Mouse (Mus musculus) adipose tissue, adult 10 weeks (tissue): ENCODE measurements around the gene Crnn. TPM values are rescaled to one million over a fixed set of nuclear protein-coding genes. Genes with fewer than 3 reads are reported as not detected.

Experiments used
- polyA plus RNA-seq: library from polyadenylated mRNA; stranded (reverse); fragments of 350-450 nt; fragmentation: Illumina TruSeq; extraction: RNeasy Lipid Tissue Mini Kit (QIAGEN cat#74804); gene quantifications from one replicate; pipeline ENCODE4 v1.2.3, GENCODE M21; 2014; ENCODE audit warnings: low read depth, low replicate concordance

Gene Crnn
- polyA plus RNA-seq = not detected

DNA sequence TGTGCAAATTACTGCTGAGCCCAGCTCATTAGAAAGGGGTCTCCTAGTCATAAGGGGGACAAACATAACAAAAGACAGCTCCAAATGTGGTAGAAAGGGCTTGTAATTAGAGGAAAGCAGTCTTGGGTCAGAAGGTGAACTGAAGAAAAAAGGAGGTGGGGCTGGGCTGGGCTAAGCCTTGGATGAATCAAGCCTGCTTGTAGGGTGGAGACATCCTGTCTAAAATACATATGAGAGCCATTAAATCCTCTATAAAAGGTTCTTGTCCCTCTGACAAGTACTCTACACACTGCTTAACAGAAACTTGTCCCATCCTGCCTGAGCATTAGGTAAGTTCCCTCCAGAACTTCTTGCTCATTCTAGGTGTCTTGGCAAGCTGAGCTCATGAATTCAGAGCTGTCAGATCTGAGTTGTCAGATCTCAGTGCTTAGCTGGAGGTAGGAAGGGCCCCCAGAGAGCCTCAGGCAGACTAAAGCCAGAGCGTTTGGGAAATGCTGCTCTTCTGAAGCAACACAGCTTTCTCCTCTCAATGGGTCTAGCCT lies at the start of gene Crnn:
Crnn (plus strand) TSS at position 278 of the 542 bp plus-strand sequence.

DNA sequence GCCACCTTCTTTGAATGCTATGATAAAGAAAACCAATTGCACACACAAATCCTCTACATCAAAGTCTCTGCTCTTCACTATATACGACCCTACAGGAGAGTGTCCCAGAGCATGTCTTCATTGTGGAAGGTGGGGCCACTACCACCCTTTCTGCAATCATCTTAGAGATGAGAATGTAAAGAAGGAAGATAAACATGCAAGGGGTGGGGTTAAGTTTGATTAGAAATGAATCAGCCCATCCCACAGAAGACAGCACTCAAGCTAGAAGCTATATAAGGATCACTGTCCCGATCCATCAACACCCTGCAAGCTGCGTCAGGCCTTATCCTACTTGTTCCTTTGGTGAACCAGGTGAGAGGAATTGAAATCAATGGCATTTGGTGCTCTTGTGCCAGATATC lies 52.4 kb downstream of the Crnn start, which contains the start of gene Flg2:
Flg2 (plus strand) TSS at position 301 of the 400 bp plus-strand sequence.

Other genes starting within 250 kb of the Crnn start
- gene Lce3a, start 218.6 kb upstream of the Crnn start, polyA plus RNA-seq = not detected
- gene Lce3b, start 211.8 kb upstream of the Crnn start, polyA plus RNA-seq = not detected
- not detected for gene Lce3c, start 200.3 kb upstream of the Crnn start, polyA plus RNA-seq
- gene Lce3d, start 187.4 kb upstream of the Crnn start, polyA plus RNA-seq = not detected
- gene Lce3e, start 177.7 kb upstream of the Crnn start, polyA plus RNA-seq = not detected
- not detected for gene Lce3f, start 152.6 kb upstream of the Crnn start, polyA plus RNA-seq
- gene Crct1, start 129.1 kb upstream of the Crnn start, polyA plus RNA-seq = not detected
- not detected for gene Lce1m, start 125.7 kb upstream of the Crnn start, polyA plus RNA-seq
- gene Gm4858, start 76.0 kb upstream of the Crnn start, polyA plus RNA-seq = not detected
- not detected for gene Flg2, start 52.5 kb downstream of the Crnn start, polyA plus RNA-seq
- gene Flg, start 128.7 kb downstream of the Crnn start, polyA plus RNA-seq = not detected
- not detected for gene Hrnr, start 175.0 kb downstream of the Crnn start, polyA plus RNA-seq
- gene Rptn, start 248.9 kb downstream of the Crnn start, polyA plus RNA-seq = not detected